Mouse (Mus musculus) common myeloid progenitor, adult 5-6 weeks (primary cell): ENCODE data around the gene Cdk8. TPM values are rescaled to one million over a fixed set of nuclear protein-coding genes. Genes with fewer than 3 reads are reported as not detected.

Experiments used
- ATAC-seq: replicated peaks from 2 replicates; pipeline ENCODE4 v1.8.0; 2016; ENCODE audit warnings: low read depth, mild to moderate bottlenecking, moderate TSS enrichment, inconsistent platforms; ENCODE audit not compliant: poor library complexity, severe bottlenecking
- total RNA-seq: library from RNA; stranded (forward); fragments of 200-1000, 187-1606 nt; gene quantifications from 2 replicates; pipeline ENCODE4 v1.2.3, GENCODE M21; 2017

Gene Cdk8
- total RNA-seq, 1 experiment from 2014 or later: 46.9 TPM

DNA sequence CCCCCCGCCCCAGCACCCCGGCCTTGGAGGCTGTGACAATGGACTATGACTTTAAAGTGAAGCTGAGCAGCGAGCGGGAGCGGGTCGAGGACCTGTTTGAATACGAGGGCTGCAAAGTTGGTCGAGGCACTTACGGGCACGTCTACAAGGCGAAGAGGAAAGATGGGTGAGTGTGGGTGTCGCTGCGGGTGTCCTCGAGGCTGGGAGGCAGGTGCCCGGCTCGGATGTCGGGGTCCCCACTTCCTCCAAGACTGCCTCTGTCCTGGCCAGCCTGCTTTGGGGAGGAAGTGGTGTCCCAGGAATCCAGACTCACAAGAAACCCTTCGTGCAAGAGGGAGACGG lies 596 bp downstream of the Cdk8 start:
- ATAC-seq: peak; percentile 33

DNA sequence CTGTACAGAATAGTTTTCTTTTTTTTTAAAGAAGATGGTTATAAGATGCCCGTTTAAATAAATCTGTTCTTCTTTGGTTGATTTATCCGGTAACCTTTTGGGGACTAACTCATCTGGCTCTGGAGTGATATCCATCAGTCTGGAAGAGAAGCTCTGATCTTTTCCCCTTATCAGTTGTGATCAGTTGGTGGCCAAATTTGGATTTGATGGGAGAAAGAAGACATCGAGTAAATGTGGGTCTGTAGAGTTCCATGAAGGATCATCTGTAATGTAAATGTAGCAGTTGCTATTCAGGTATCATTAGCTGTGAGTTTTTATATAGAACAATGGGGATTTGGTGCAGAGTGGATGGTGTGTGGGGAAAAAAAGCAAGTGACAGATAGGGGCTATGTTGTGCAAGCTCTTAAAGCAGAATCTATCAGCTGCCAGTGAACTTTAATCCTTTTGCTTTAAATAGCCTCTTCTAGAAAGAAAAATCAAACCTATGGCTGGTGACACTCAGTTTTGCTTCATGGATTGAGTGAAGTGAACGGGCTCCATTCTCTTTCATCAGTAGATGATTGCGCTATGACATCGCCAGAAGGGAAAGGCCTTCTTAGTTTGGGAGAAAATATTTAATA lies 1.1 kb downstream of the Cdk8 start:
- no peak for ATAC-seq

DNA sequence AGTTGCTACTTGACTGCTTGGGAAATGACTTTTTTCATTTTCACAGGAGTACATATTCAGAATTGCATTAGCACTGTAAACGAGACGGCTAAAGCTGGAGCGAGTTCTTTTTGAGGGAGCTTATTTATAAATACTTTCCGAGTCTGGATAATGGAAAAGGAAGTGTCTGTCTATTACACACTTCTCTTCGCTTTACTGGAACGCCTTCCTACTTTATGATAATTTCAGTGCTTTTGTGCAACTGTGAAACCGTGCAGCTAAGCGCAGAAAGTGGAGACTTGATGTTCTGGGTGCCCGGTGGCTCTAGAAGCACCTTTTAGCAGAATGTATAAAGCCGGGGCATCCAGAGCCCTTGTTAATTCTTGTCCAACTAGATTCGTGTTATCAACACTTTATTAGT lies 1.8 kb downstream of the Cdk8 start:
- no peak for ATAC-seq

DNA sequence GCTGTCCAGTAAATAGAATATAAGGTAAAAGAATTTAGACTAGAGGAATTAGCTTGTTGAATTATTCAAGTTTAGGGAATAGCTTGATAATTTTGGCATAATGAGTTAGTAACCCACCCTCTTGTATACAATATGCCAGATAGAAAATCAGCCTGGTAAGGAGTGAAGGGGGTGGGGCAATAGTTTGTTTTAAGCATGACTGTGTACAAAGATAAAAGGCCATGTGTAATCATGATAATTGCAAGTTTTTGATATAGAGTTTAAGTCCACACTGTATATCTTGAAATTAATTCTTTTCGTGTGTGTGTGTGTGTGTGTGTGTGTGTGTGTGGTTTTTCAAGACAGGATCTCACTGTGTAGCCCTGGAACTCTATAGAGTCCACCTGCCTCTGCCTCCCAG lies 3.3 kb downstream of the Cdk8 start:
- no peak for ATAC-seq

DNA sequence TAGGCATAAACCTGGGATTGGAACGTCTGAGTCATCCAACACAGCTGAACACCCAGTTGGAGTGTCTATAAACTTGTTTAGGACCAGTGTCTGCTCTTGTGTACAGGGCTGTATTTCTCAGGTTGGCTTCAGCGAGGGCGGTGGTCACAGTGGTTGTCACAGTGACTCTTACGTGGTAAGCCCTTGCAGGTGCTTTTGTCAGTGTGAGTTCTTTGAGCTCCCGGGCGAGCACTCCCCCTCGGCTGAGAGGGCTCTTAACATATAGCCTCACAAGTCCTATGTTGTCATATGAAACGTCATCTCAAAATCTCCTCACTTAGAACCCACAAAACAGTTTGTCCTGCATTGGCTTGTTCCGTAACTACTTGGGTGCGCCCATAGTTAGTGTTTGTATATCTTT lies 7.2 kb downstream of the Cdk8 start:
- no peak for ATAC-seq

DNA sequence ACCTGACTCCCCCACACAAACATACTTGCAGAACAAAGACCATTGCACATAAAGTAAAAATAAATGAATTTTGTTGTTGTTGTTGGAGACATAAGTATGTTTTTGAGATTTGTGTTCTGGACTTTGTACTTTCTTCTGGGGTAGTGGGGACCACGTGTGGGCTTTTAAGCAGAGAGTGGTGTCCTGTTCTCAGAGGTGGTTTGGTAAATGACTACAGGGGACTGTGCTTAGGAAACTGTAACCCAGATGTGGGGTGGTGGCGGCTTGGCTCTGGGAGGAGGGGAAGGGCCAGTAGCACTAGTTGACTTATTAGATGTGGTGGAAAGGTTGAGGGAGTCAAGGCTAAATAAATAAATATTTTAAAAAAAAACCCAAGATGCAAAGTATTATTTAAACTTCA lies 9.7 kb downstream of the Cdk8 start:
- no peak for ATAC-seq

DNA sequence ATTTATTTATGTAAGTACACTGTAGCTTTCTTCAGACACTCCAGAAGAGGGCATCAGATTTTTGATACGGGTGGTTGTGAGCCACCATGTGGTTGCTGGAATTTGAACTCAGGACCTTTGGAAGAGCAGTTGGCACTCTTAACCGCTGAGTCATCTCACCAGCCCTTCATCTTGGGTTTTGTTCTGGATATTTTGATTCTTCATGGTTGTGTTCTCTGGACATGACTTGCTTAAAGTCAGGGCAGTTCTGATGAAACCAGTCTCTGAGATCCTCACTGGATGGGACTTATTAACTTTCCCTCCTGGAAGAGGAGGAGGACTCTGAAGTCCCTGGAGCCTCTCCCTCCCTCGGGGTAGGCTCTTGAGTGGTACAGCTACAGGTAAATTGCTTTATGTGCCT lies 10.2 kb downstream of the Cdk8 start:
- ATAC-seq: no peak

DNA sequence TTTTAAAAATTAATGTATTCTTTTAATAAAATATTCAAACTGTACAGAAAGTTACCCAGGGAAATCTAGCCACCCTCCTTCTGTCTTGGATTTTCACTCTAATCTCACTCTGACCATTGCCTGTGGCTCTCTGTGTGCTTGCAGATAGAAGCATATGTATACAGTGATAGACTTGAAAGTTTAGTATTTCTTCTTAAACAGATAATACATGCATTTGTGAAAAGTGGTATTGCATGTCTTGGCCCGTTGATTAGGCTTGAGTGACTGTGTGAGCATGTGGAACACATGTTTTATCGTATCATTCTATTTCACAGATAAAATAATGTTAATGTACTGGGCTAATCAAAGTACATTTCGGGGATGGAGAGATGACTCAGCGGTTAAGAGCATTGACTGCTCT lies 14.2 kb downstream of the Cdk8 start:
- peak; percentile 34; the same call in 1 of the 2 replicates for ATAC-seq

DNA sequence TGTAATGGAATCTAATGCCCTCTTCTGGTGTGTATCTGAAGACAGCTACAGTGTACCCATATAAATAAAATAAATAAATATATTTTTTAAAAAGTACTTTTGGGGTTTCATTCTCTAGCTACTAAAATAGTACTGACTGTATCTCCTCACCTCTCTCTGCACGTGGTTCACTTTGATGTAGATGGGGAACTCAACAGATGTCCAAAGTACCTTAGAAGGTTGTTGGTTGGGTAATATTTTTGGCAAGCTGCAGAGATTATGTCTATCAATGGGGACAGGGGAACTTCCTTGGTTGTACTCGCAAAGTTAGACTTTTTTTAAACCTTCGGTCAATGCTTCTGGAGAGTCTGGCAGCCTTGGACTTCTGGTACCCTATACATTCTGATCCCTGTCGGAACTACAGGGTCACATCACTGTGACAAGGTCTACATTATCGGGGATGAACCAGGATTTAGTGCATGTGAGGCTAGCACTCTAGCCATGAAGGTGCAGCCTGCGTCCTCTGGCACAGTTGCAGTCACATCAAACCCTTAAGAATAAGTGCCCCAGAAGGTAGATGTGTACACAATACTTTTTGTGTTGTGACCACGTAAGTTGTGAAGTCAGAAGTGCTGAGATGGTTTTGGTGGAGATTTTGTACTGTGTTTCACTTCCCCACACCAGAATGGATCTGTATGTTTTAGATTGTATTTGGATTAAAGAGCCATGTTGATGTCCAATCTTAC lies 14.8 kb downstream of the Cdk8 start:
- ATAC-seq: no peak

DNA sequence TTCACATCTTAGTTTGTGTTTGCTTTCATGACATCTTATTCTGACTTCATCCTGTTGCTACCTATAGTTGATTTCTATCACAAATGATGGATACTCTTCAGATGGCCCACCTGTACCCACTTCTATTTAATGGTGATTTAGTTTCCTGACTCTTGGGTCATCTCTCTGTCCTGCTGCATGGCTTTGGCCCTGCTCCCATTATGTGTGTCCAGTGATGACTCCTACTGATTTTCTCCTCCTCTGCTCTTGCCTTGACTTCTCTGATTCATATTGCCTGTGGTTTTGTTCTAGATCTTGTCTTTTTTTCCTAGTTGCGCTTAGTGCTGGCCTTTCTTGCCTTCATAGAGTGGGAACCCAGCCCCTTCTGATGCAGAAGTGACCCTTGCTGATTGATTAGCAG lies 15.4 kb downstream of the Cdk8 start:
- ATAC-seq: no peak

DNA sequence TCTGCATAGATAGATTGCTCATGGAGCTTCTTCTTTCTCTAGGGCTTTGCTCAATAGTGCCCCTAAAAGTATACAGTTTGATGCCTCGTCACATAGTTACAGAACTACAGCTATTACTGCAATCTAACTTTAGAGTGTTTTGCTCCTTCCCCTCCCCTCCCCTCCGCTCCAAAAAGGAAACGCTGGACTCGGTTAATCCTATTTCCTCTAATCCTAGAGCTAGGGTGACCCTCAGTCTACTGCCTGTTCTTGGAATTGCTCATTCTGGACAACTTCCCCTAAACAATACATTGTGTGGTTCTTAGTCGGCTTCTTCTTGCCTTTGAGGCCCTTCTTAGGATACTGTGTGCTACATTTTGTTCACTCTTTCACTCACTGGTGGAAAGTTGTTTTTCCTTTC lies 16.7 kb downstream of the Cdk8 start:
- ATAC-seq: peak; percentile 18

DNA sequence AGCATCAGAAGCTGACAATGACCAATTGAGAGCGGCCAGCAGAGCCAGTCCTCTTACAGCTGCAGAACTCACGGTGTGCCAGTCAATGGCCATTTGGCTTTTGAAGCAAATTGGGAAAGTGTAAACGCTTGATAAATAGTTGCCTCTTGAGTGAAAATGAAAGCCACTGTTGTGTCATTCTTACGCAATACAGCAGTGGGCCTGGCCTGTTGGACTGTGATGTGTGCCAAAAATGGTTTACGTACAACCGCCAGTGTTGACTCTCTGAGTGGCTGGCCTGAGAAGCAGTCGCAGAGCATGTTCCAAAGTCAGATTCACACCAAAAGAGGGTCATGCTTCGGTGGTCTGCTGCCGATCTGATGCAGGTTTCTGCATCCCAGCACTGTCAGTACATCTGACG lies 17.7 kb downstream of the Cdk8 start:
- ATAC-seq: peak; percentile 78

DNA sequence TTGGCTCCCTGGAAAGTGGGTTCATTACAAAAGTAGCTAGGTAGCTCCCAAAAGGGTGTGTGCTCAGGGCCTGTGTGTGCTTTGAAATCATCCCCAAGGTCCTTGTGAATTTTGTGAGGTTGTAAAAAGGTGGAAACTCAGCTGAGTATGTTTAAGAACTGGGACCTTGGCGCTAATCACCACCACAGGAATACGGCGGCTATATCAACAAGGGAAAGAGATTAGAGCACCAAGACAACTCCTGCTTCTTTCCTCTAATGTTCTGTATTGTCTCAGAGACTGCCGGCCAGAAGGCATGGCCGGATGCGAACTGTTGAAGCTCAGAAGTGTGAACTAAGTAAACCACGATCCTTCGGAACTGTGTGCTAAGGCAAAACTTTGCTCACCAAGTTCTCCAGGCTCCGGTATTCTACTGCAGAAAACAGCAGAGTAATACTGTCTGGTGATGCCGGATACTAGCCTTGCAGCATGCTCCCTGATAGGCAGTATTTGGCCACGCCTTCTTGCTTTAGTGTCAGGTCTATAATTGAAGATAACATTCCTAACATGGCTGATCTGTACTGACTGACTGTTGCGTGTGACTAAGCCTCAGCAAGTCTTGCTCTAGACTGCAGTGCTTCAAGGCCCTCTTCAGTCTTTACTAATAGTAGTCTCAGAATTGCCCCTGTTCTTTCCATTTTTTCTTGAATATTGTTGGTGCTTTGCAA lies 19.5 kb downstream of the Cdk8 start:
- peak; percentile 46 for ATAC-seq

DNA sequence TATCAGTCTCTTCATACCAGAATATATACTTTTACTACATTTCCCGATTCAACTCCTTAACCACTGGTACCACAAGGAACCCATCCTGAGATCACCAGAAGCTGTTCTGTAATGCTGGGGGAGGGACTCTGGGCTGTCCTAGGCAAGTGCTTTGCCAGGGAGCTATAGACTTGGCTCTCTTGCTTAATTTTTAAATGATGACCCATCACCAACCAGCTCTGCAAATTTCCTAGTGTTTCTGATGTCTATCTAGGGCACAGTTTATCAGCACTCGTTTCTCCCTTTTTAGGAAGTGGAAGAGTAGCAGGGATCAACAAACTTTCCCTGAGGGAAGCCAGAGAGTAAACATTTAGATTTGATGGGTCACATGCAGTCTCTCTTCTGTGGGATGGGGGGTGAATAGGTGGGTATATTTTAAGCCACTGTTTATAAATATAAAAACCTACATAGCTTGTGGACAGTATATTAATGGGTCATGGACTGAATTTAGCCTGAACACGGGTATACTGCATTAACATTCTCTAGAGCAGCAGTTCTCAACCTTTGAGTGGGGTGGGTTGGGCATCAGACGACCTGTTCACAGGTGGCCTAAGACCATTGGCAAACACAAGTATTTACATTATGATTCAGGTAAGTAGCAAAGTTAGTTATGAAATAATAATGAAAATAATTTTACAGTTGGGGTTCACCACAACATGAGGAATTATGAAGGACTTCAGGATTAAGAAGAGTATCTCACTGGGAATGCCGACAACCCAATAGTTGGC lies 20.8 kb downstream of the Cdk8 start:
- ATAC-seq: no peak

DNA sequence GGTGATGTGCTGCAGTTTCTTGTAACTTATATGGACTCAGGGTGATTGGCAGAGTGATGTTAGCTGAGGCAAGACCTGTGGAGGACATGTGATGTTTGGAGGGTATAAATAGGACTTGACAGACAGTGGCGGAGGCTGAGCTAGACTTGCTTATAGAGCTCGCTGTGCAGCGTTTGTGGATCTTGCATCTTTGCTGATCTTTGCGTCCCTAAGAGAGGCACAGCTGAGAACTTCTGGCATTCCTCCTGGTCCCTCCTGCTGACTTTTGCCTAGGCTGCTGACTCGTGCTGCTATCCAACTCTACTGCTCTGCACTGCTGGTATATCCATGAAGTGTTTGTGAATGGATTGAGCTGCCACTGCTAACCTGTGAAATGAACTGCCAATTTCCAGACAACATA lies 22.6 kb downstream of the Cdk8 start:
- ATAC-seq: no peak

DNA sequence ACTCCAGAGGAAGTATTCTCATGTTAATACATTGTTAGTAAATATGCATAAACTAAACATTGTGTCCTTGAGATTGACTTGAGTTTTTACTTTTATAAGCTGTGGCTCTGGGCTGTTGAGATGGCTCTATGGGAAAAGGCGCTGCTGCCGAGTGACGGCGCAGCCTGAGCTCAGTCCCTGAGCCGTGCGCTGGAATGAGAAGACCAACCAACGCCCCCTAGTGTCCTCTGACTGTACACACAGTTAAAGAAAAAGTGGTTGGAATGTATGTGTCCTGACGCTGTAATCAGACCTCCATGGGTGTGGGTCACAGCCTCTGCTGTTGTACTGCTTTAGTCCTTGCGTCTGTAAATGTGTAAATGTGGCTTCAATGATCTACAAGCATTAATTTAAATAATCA lies 29.0 kb downstream of the Cdk8 start:
- ATAC-seq: no peak

DNA sequence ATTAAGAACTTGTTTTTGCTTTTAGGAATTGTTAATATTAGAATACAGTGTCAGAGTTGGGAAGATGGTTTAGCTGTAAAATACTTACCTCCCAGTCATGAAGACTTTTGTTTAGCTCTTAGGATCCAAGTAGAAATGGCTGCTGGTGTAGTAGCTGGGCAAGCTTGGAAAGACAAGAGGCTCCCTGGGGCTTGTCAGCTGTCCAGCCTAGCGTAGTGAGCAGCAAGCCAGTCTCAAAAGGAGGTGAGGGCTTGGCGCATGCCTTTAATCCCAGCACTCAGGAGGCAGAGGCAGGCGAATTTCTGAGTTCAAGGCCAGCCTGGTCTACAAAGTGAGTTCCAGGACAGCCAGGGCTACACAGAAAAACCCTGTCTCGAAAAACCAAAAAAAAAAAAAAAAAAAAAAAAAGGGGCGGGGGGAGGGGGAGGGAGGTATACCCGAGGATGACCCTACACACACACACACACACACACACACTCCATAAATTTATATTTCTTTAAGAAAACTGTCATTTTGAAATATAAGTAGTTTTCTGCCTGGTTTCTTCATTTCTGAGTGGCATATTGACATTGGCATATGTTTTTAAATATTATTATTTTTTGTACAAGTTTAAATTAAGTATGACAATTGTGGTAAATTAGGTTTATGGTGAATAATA lies 35.0 kb downstream of the Cdk8 start:
- no peak for ATAC-seq

DNA sequence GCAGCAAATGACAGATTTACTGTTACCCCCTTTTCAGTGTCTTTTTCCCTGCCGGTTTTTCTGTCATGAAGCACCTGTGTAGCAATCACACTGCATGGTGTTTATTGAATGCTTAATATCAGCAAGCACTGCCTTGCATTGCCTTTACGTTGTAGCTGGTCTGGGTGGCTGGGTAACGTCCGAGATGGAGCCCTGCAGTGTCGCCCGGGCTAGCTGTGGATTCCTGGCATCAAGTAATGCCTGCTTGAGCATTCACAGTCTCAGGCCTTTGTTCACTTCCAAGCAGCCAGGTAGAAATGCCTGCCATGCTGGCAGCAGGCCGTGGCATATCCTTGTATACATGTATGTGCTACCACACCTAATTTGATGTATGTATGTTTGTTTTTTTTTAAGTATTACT lies 36.7 kb downstream of the Cdk8 start:
- no peak for ATAC-seq

DNA sequence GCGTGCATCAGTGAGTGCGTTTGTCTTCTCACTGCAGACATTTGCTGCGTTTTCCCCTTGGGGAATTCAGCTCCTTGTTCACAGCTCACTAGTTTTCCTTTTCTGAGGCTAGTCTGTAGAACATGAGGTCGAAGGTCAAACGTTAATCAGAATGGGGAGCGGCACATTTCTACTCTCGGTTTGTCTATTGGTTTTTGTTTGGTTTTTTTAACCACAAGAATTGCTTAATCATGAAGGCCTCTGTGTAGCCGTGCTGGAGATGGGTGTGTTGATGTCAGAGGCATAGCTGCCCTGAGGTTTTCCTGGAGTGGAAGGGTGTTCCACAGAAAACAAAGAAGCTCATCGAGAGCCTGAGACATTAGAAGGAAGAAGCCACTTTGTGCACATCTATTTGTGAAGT lies 39.6 kb downstream of the Cdk8 start:
- no peak for ATAC-seq

DNA sequence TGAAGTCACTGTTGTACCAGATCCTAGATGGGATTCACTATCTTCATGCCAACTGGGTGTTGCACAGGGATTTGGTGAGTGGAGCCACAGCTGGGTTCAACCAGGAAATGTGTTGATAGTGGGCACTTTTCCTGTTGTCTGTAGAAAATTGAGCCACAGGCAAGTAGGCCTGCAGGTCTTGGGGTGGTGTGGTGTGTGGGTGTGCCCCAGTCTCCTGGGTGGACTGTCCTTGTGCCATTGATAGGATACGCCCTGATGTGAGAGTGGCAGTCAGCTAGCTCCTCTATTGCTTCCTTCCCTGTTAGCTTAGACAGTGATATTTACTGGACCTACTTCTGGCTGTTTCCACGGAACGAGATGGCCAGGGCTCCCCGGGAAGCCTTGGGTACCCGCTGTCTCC lies 40.6 kb downstream of the Cdk8 start:
- no peak for ATAC-seq
